Mouse (Mus musculus): ENCODE data around the gene Pcnx3.

DNA sequence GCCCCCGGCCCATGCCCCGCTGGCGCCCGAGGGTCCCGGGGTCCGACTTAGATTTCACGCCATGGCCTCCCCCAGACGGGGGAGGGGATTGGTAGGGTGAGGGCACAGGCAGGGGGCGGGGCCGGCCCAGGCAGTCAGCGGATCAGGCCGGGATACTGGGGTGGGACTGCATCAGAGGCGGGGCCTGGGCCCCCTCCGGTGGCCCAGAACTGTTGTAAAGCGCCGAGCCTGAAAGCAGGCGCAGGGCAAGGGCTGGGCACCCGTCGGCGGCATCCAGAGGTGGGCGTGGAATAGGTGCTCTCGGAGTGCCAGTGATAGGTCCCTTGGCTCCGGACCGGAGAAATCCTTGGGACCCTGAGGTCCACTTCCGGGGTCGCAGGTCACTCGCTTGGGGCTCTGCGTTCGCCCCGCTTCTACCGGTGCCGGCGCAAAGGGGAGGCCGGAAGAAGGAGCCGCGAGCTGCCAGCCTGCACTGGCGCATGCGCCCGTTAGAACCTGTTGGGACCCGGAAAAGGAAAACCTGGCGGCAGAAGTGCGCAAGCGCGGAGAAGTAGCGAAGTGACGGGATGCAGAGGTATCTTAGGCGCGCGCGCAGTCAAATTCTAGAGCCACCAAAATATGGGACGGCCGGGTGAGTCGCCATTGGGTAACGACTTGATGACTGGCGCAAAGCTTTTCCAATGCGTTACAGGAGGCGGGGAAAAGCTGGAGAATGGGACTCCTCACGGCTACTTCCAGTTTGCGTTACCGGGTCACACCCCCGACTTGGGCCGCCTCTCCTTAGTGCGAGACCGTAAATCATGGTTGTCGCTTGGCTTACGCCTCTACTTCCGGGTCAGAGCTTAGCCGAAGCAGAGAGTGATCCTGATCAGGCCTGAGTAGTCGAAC lies at the start of gene Pcnx3, which contains the start of gene Map3k11:
- TF ChIP-seq POLR2A (IDR thresholded peaks at IDR 0.05; ENCODE audit: borderline replicate concordance, low read depth, low read length) (no peak), CTCF (IDR thresholded peaks at IDR 0.05; ENCODE audit: low read depth, low read length) (no peak)

Measured in bone marrow macrophage, adult 2 months (primary cell).